Mouse (Mus musculus): ENCODE results near the gene Ckap2l. TPM values are rescaled to one million over a fixed set of nuclear protein-coding genes. Genes with fewer than 3 reads are reported as not detected.

Gene Ckap2l
- polyA plus RNA-seq (2012; rRNA removed): 0.40 and 0.61 TPM in 2 replicates

GRCm38 (mm10) chr2:129296671-129297588 lies at the start of gene Ckap2l:
Gene Ckap2l (minus strand): TSS chr2:129297212.

GRCm38 (mm10) chr2:129309836-129310235 lies 12.8 kb upstream of the Ckap2l start, which contains the start of gene Il1a:
Gene Il1a (minus strand): TSS chr2:129309972.

Other genes with a start within 250 kb of the Ckap2l start
- gene Vinac1, start 249.0 kb downstream of the Ckap2l start, polyA plus RNA-seq (2012; rRNA removed): 0.26 and 0.28 TPM in 2 replicates
- gene Ttl, start 231.3 kb downstream of the Ckap2l start, polyA plus RNA-seq (2012; rRNA removed): 10.4 and 11.3 TPM in 2 replicates
- 25.6 and 30.9 TPM in 2 replicates for gene Polr1b, start 196.2 kb downstream of the Ckap2l start, polyA plus RNA-seq (2012; rRNA removed)
- gene Chchd5, start 167.5 kb downstream of the Ckap2l start, polyA plus RNA-seq (2012; rRNA removed): 40.4 and 54.3 TPM in 2 replicates
- 18.1 and 23.5 TPM in 2 replicates for gene Slc20a1, start 98.4 kb downstream of the Ckap2l start, polyA plus RNA-seq (2012; rRNA removed)
- gene Il1a, start 12.8 kb upstream of the Ckap2l start, polyA plus RNA-seq (2012; rRNA removed): 0.17 TPM in 1 of 2 replicates, not detected in the other
- gene Il1b, start 73.9 kb upstream of the Ckap2l start, polyA plus RNA-seq (2012; rRNA removed): 0.31 and 0.57 TPM in 2 replicates
- gene F830045P16Rik, start 239.4 kb upstream of the Ckap2l start, polyA plus RNA-seq (2012; rRNA removed): 0.08 TPM in 1 of 2 replicates, not detected in the other

Measured in ovary, adult 2 months (tissue).